Mouse (Mus musculus): ENCODE measurements around the gene Hist1h2ab. TPM values are rescaled to one million over a fixed set of nuclear protein-coding genes. Genes with fewer than 3 reads are reported as not detected.

Gene Hist1h2ab
- polyA plus RNA-seq, 1 experiment from 2014 or later, result 20.0 TPM

Small RNAs within 50 kb of the gene (microRNA-seq; reads per million reads assigned to microRNA genes)
- gene Gm44314, result not detected
- gene Gm44484, result not detected

Other genes starting within 250 kb of the Hist1h2ab start
- gene Hist1h4h, start 220.1 kb upstream of the Hist1h2ab start, polyA plus RNA-seq (2015; fragmentation: Nextera tagmentation; extraction: Ambion mirVana), result 3.5 and 3.7 TPM in 2 replicates
- 2.5 and 3.6 TPM in 2 replicates for gene Hist1h2af, start 217.2 kb upstream of the Hist1h2ab start, polyA plus RNA-seq (2015; fragmentation: Nextera tagmentation; extraction: Ambion mirVana)
- 2.6 and 3.7 TPM in 2 replicates for gene Hist1h3g, start 215.7 kb upstream of the Hist1h2ab start, polyA plus RNA-seq (2015; fragmentation: Nextera tagmentation; extraction: Ambion mirVana)
- gene Hist1h2bh, start 207.7 kb upstream of the Hist1h2ab start, polyA plus RNA-seq (2015; fragmentation: Nextera tagmentation; extraction: Ambion mirVana), result 0.65 and 0.94 TPM in 2 replicates
- gene Hist1h3f, start 207.1 kb upstream of the Hist1h2ab start, polyA plus RNA-seq (2015; fragmentation: Nextera tagmentation; extraction: Ambion mirVana), result 0.44 and 0.60 TPM in 2 replicates
- 0.68 and 0.98 TPM in 2 replicates for gene Hist1h4f, start 199.5 kb upstream of the Hist1h2ab start, polyA plus RNA-seq (2015; fragmentation: Nextera tagmentation; extraction: Ambion mirVana)
- 0.28 and 0.42 TPM in 2 replicates for gene Hist1h1d, start 197.9 kb upstream of the Hist1h2ab start, polyA plus RNA-seq (2015; fragmentation: Nextera tagmentation; extraction: Ambion mirVana)
- 2.7 and 4.1 TPM in 2 replicates for gene Hist1h3e, start 188.8 kb upstream of the Hist1h2ab start, polyA plus RNA-seq (2015; fragmentation: Nextera tagmentation; extraction: Ambion mirVana)
- gene Hist1h2ae, start 179.9 kb upstream of the Hist1h2ab start, polyA plus RNA-seq (2015; fragmentation: Nextera tagmentation; extraction: Ambion mirVana), result 39.1 and 46.5 TPM in 2 replicates
- gene Hist1h2bg, start 179.7 kb upstream of the Hist1h2ab start, polyA plus RNA-seq (2015; fragmentation: Nextera tagmentation; extraction: Ambion mirVana), result 8.7 and 8.8 TPM in 2 replicates
- 0.62 and 2.1 TPM in 2 replicates for gene Hist1h2bf, start 176.9 kb upstream of the Hist1h2ab start, polyA plus RNA-seq (2015; fragmentation: Nextera tagmentation; extraction: Ambion mirVana)
- gene Hist1h2ad, start 176.7 kb upstream of the Hist1h2ab start, polyA plus RNA-seq (2015; fragmentation: Nextera tagmentation; extraction: Ambion mirVana), result 0.65 and 2.7 TPM in 2 replicates
- gene Hist1h3d, start 175.4 kb upstream of the Hist1h2ab start, polyA plus RNA-seq (2015; fragmentation: Nextera tagmentation; extraction: Ambion mirVana), result 3.8 and 4.8 TPM in 2 replicates
- gene Hist1h4d, start 169.5 kb upstream of the Hist1h2ab start, polyA plus RNA-seq (2015; fragmentation: Nextera tagmentation; extraction: Ambion mirVana), result 61.7 and 73.9 TPM in 2 replicates
- gene Hist1h2be, start 130.0 kb upstream of the Hist1h2ab start, polyA plus RNA-seq (2015; fragmentation: Nextera tagmentation; extraction: Ambion mirVana), result 1.4 and 2.3 TPM in 2 replicates
- gene Hist1h1e, start 128.6 kb upstream of the Hist1h2ab start, polyA plus RNA-seq (2015; fragmentation: Nextera tagmentation; extraction: Ambion mirVana), result 10.4 and 13.7 TPM in 2 replicates
- 0.94 and 1.0 TPM in 2 replicates for gene Hist1h2ac, start 67.2 kb upstream of the Hist1h2ab start, polyA plus RNA-seq (2015; fragmentation: Nextera tagmentation; extraction: Ambion mirVana)
- 101 and 110 TPM in 2 replicates for gene Hist1h2bc, start 66.9 kb upstream of the Hist1h2ab start, polyA plus RNA-seq (2015; fragmentation: Nextera tagmentation; extraction: Ambion mirVana)
- gene Hist1h1t, start 55.3 kb upstream of the Hist1h2ab start, polyA plus RNA-seq (2015; fragmentation: Nextera tagmentation; extraction: Ambion mirVana), result 0.15 and 0.20 TPM in 2 replicates
- gene Hist1h4c, start 52.7 kb upstream of the Hist1h2ab start, polyA plus RNA-seq (2015; fragmentation: Nextera tagmentation; extraction: Ambion mirVana), result 2.9 and 3.1 TPM in 2 replicates
- 8.5 and 9.7 TPM in 2 replicates for gene Hfe, start 40.3 kb upstream of the Hist1h2ab start, polyA plus RNA-seq (2015; fragmentation: Nextera tagmentation; extraction: Ambion mirVana)
- 33.6 and 35.3 TPM in 2 replicates for gene Hist1h1c, start 12.3 kb upstream of the Hist1h2ab start, polyA plus RNA-seq (2015; fragmentation: Nextera tagmentation; extraction: Ambion mirVana)
- gene Hist1h3c, start 5.5 kb upstream of the Hist1h2ab start, polyA plus RNA-seq (2015; fragmentation: Nextera tagmentation; extraction: Ambion mirVana), result 3.2 and 4.9 TPM in 2 replicates
- 1.7 and 2.0 TPM in 2 replicates for gene Hist1h2bb, start 4.4 kb upstream of the Hist1h2ab start, polyA plus RNA-seq (2015; fragmentation: Nextera tagmentation; extraction: Ambion mirVana)
- 4.7 and 7.4 TPM in 2 replicates for gene Hist1h3b, start 1.1 kb downstream of the Hist1h2ab start, polyA plus RNA-seq (2015; fragmentation: Nextera tagmentation; extraction: Ambion mirVana)
- 1.4 and 2.1 TPM in 2 replicates for gene Hist1h4b, start 5.9 kb downstream of the Hist1h2ab start, polyA plus RNA-seq (2015; fragmentation: Nextera tagmentation; extraction: Ambion mirVana)
- gene Hist1h4a, start 10.1 kb downstream of the Hist1h2ab start, polyA plus RNA-seq (2015; fragmentation: Nextera tagmentation; extraction: Ambion mirVana), result 0.60 TPM in 1 of 2 replicates, not detected in the other
- gene Hist1h3a, start 11.3 kb downstream of the Hist1h2ab start, polyA plus RNA-seq (2015; fragmentation: Nextera tagmentation; extraction: Ambion mirVana), result 3.1 and 4.2 TPM in 2 replicates
- 0.38 and 0.99 TPM in 2 replicates for gene Hist1h1a, start 12.5 kb downstream of the Hist1h2ab start, polyA plus RNA-seq (2015; fragmentation: Nextera tagmentation; extraction: Ambion mirVana)
- 0.11 and 0.12 TPM in 2 replicates for gene Trim38, start 18.8 kb downstream of the Hist1h2ab start, polyA plus RNA-seq (2015; fragmentation: Nextera tagmentation; extraction: Ambion mirVana)
- gene Slc17a2, start 55.9 kb downstream of the Hist1h2ab start, polyA plus RNA-seq (2015; fragmentation: Nextera tagmentation; extraction: Ambion mirVana), result 0.11 TPM in 1 of 2 replicates, not detected in the other
- gene Slc17a3, start 88.3 kb downstream of the Hist1h2ab start, polyA plus RNA-seq (2015; fragmentation: Nextera tagmentation; extraction: Ambion mirVana), result 0.22 and 0.35 TPM in 2 replicates
- gene Slc17a1, start 116.6 kb downstream of the Hist1h2ab start, polyA plus RNA-seq (2015; fragmentation: Nextera tagmentation; extraction: Ambion mirVana), result 0.77 and 0.97 TPM in 2 replicates
- gene Slc17a4, start 163.9 kb downstream of the Hist1h2ab start, polyA plus RNA-seq (2015; fragmentation: Nextera tagmentation; extraction: Ambion mirVana), result 24.8 and 31.7 TPM in 2 replicates
- not detected in 2 replicates for gene Hist1h2ba, start 183.0 kb downstream of the Hist1h2ab start, polyA plus RNA-seq (2015; fragmentation: Nextera tagmentation; extraction: Ambion mirVana)
- gene Hist1h2aa, start 183.3 kb downstream of the Hist1h2ab start, polyA plus RNA-seq (2015; fragmentation: Nextera tagmentation; extraction: Ambion mirVana), result not detected in 2 replicates
- 7.5 and 7.9 TPM in 2 replicates for gene Scgn, start 240.1 kb downstream of the Hist1h2ab start, polyA plus RNA-seq (2015; fragmentation: Nextera tagmentation; extraction: Ambion mirVana)